Mouse (Mus musculus) heart, adult 9 months (tissue): ENCODE data around the gene Gprasp1.

Experiments used
- DNase-seq, 2 experiments: peaks; one replicate each; pipeline ENCODE4 v3.0.0; 2022; ENCODE audit warnings: low spot score in 2 of 2

Gprasp1 gene

DNA sequence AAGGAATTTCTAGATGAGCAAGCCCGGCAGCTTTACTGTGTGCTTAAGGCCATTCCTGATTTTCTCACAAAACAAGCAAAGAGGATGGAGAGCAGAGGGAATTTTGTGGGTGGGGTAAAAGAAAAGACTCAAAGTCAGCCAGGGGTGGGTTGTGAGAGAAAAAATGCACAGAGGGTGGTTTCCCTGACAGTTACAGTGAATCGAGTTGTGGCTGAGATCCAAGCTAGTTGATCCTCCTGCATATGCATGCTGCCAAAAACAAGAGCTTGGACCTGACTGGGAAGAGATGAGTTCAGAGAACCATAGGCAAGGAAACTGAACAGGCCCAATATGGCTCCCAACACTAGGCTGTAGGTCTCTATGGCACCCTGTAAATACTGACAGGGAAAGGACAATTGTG is 95.4 kb downstream of the Gprasp1 start:
- DNase-seq = no peak

DNA sequence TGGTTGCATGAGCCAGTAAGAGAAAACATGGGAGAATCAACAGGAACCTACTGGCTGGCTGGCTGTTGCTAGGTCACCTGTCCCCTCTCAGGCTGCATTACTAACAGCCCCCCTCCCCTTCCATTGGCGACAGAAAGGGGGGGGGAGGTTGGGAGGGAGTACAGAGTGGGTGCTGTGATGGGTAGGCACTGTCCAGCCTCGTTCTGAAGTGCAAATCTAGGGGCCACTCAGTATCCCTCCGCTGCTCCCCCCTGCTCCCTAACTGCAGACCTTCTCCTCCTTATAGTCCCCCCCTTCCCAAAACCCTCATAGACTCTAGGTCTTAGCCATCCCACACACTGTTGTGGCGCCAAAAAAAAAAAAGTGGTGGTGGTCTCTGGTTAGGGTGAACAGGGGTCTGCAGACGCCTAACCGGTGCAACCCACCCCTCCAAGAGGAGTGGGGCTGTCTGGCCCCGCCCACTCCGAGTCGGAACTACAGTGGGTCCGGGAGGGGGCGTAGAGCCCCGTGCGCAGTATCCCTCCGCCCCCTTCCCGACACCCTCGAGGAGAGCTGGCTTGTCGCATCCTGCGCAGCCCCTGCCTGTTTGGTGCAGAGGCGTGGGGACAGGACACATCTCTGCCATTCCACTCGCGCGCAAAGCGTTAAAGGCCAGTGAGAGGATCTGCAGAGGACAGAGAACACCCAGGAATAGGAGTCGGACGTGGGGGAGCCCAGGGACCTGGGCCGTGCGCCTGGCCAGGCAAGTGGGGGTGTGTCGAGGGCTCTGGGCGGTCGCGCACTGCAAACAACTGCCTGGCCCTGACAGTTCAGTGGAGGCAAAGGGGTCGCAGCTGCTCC is 96.2 kb downstream of the Gprasp1 start, which contains the start of gene Gprasp2:
Gene Gprasp2 (plus strand): TSS at position 514 of the 840 bp plus-strand sequence.
- DNase-seq = peak in 1 of 2 experiments; percentile 2

DNA sequence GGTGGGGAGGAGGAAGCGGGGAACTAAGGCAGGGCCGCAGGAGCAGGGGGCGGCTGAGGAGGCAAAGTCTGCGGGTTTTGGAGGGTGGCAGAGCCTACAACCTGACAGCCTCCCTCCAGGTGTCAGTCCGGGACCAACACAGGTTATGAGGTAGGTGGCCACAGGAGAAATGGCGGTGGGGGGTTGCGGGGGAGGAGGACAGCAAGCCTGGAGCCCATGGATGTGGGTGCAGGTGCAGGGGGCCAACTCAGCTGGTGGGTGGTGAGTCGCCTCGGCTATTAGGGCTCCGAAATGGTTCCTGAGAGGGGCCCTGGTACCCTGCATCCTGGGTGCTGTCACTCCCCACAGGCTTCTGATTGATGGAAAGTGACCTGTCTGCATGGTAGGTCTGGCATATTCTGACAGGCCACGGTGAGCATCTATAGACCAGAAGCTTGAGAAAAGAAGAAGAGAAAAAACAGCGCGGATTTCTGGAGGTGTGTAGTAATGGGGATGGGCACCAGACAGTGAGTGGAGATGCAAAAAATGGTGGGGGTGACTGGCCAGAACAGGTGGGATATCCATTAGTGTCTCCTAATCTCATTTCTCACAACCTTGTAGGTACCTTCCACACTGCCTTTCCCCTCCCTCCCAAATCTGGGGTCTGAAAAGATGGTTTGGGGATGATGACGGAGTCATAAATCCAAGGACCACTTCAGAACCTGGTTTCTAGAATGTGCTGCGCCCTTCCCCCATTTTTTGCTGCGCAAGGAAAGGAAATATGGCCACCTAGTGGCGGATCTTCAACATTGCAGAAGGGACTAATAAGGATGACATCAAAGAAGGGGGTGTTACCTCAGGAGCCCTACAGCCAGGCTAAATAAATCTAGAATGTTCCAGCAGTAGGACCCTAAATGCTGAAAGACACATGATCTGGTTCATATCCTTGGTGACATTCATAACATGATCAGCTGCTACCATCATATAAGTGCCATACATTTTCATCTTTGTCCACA is 97.2 kb downstream of the Gprasp1 start:
- DNase-seq = peak in 1 of 2 experiments; percentile 4
